Mouse (Mus musculus) embryonic facial prominence, embryonic 11.5 days (tissue): ENCODE results near the gene Ampd3. TPM values are rescaled to one million over a fixed set of nuclear protein-coding genes. Genes with fewer than 3 reads are reported as not detected.

Source experiments
- ATAC-seq: fragments of 200-750 bp; cut with Nextera tagmentation; replicated peaks from 2 replicates; pipeline ENCODE4 v1.8.0; 2017; ENCODE audit warnings: low read depth; ENCODE audit not compliant: insufficient number of reproducible peaks, low FRiP score, low TSS enrichment
- DNase-seq: peaks from one replicate; pipeline ENCODE4 v3.0.0-alpha.2; 2015; ENCODE audit warnings: low spot score
- H3K27ac ChIP-seq: fragments of 300-500 bp; sonication (generic); replicated peaks from 2 replicates; pipeline ENCODE4 v1.5.1; 2014; ENCODE audit warnings: mild to moderate bottlenecking, low read depth, low read length, control low read depth
- H3K27me3 ChIP-seq: fragments of 300-500 bp; sonication (generic); 2 replicates; pipeline ENCODE4 v1.6.1; 2014; ENCODE audit warnings: mild to moderate bottlenecking, low read length, moderate library complexity, mixed read lengths; ENCODE audit not compliant: control insufficient read depth, insufficient read depth
- H3K36me3 ChIP-seq: fragments of 300-500 bp; sonication (generic); replicated peaks from 2 replicates; pipeline ENCODE4 v1.6.1; 2014; ENCODE audit warnings: low read depth, mild to moderate bottlenecking, low read length, moderate library complexity, mixed read lengths; ENCODE audit not compliant: control insufficient read depth, insufficient read depth
- H3K4me1 ChIP-seq: fragments of 300-500 bp; sonication (generic); 2 replicates; pipeline ENCODE4 v1.6.1; 2014; ENCODE audit warnings: low read length, mixed read lengths; ENCODE audit not compliant: control insufficient read depth, insufficient read depth
- H3K4me2 ChIP-seq: fragments of 300-500 bp; sonication (generic); 2 replicates; pipeline ENCODE4 v1.6.1; 2014; ENCODE audit warnings: low read depth, mild to moderate bottlenecking, control low read depth, low read length, moderate library complexity
- H3K4me3 ChIP-seq: fragments of 300-500 bp; sonication (generic); 2 replicates; pipeline ENCODE4 v1.5.1; 2014; ENCODE audit warnings: low read depth, low read length, control low read depth
- H3K9ac ChIP-seq: fragments of 300-500 bp; sonication (generic); replicated peaks from 2 replicates; pipeline ENCODE4 v1.6.1; 2014; ENCODE audit warnings: mild to moderate bottlenecking, control low read depth, low read length
- H3K9me3 ChIP-seq: fragments of 300-500 bp; sonication (generic); replicated peaks from 2 replicates; pipeline ENCODE4 v1.6.1; 2016; ENCODE audit warnings: mild to moderate bottlenecking, low read length, inconsistent platforms, mixed read lengths; ENCODE audit not compliant: control insufficient read depth
- WGBS: fragments of 180-500 bp; shearing (Covaris S2); extraction: QIAGEN DNeasy Blood & Tissue Kit; methylation state at CpG from one replicate; pipeline ENCODE4 v1.1.7; 2014; 5-methylcytosine and 5-hydroxymethylcytosine counted together
- polyA plus RNA-seq: library from polyadenylated mRNA; unstranded; fragments of >200 nt; fragmentation: Nextera tagmentation; extraction: Ambion mirVana; gene quantifications from 2 replicates; pipeline ENCODE4 v1.2.1, GENCODE M21; 2014

Gene Ampd3
- polyA plus RNA-seq, 1 experiment from 2014 or later = 2.5 TPM

GRCm38 (mm10) chr7:110780520-110780919 is 12.5 kb downstream of the Ampd3 start:
- 77% methylated on average over 4 of the region's 4 CpGs for WGBS
- Histone ChIP-seq H3K4me3 (no peak overlapping the region), H3K27ac (no peak overlapping the region), H3K9me3 (no peaks in the 10 kb centered on the region), H3K9ac (no peak overlapping the region), H3K4me1 (no peaks in the 10 kb centered on the region), H3K4me2 (no peak overlapping the region), H3K27me3 (no peaks in the 10 kb centered on the region), H3K36me3 (no peaks in the 10 kb centered on the region)
- ATAC-seq = no peak
- no peak for DNase-seq

- Histone ChIP-seq H3K9me3 (no peaks in the 10 kb centered on the region), H3K4me1 (no peaks in the 10 kb centered on the region), H3K9ac (no peak overlapping the region), H3K4me3 (no peak overlapping the region), H3K27me3 (no peaks in the 10 kb centered on the region), H3K36me3 (no peaks in the 10 kb centered on the region), H3K27ac (no peak overlapping the region), H3K4me2 (no peak overlapping the region)
- 82% methylated on average over 2 of the region's 2 CpGs for WGBS
- no peak for ATAC-seq
- DNase-seq = no peak
These were observed 13.3 kb downstream of the Ampd3 start for GRCm38 (mm10) chr7:110781231-110781711.

GRCm38 (mm10) chr7:110782135-110782534 is 14.1 kb downstream of the Ampd3 start:
- no peaks in the 10 kb centered on the region for H3K9me3 ChIP-seq
- no peaks in the 10 kb centered on the region for H3K36me3 ChIP-seq
- no peaks in the 10 kb centered on the region for H3K27me3 ChIP-seq
- ATAC-seq = no peak
- H3K9ac ChIP-seq = no peak overlapping the region
- H3K27ac ChIP-seq = no peak overlapping the region
- 69% methylated on average over 7 of the region's 7 CpGs for WGBS
- H3K4me3 ChIP-seq = no peak overlapping the region
- H3K4me2 ChIP-seq = no peak overlapping the region
- DNase-seq = no peak
- H3K4me1 ChIP-seq = no peaks in the 10 kb centered on the region

- no peak overlapping the region for H3K27ac ChIP-seq
- no peaks in the 10 kb centered on the region for H3K9me3 ChIP-seq
- WGBS = 41% methylated on average over 10 of the region's 10 CpGs
- ATAC-seq (no peak), DNase-seq (peak; percentile 50)
- no peak overlapping the region for H3K4me2 ChIP-seq
- no peaks in the 10 kb centered on the region for H3K27me3 ChIP-seq
- H3K4me1 ChIP-seq = no peaks in the 10 kb centered on the region
- no peak overlapping the region for H3K4me3 ChIP-seq
- no peaks in the 10 kb centered on the region for H3K36me3 ChIP-seq
- no peak overlapping the region for H3K9ac ChIP-seq
These were observed 15.0 kb downstream of the Ampd3 start for GRCm38 (mm10) chr7:110782845-110783478.

GRCm38 (mm10) chr7:110784965-110785364 is 17.0 kb downstream of the Ampd3 start:
- H3K9ac ChIP-seq = no peak overlapping the region
- no peak overlapping the region for H3K4me3 ChIP-seq
- H3K4me1 ChIP-seq = no peaks in the 10 kb centered on the region
- H3K9me3 ChIP-seq = no peaks in the 10 kb centered on the region
- H3K27me3 ChIP-seq = no peaks in the 10 kb centered on the region
- no peak overlapping the region for H3K4me2 ChIP-seq
- ATAC-seq (no peak; the same call in 1 of the 2 replicates), DNase-seq (no peak)
- WGBS = 52% methylated on average over 8 of the region's 8 CpGs
- H3K27ac ChIP-seq = no peak overlapping the region
- H3K36me3 ChIP-seq = no peaks in the 10 kb centered on the region

GRCm38 (mm10) chr7:110785741-110786146 is 17.7 kb downstream of the Ampd3 start:
- ATAC-seq (no peak), DNase-seq (no peak)
- no peak overlapping the region for H3K4me2 ChIP-seq
- H3K27me3 ChIP-seq = no peaks in the 10 kb centered on the region
- no peaks in the 10 kb centered on the region for H3K36me3 ChIP-seq
- H3K9me3 ChIP-seq = no peaks in the 10 kb centered on the region
- no peak overlapping the region for H3K27ac ChIP-seq
- 55% methylated on average over 3 of the region's 3 CpGs for WGBS
- H3K9ac ChIP-seq = no peak overlapping the region
- H3K4me3 ChIP-seq = no peak overlapping the region
- no peaks in the 10 kb centered on the region for H3K4me1 ChIP-seq

GRCm38 (mm10) chr7:110787310-110787709 is 19.3 kb downstream of the Ampd3 start:
- H3K36me3 ChIP-seq = no peaks in the 10 kb centered on the region
- H3K4me2 ChIP-seq = no peak overlapping the region
- H3K27me3 ChIP-seq = no peaks in the 10 kb centered on the region
- WGBS = 86% methylated on average over 6 of the region's 6 CpGs
- DNase-seq (no peak), ATAC-seq (no peak)
- no peaks in the 10 kb centered on the region for H3K4me1 ChIP-seq
- no peaks in the 10 kb centered on the region for H3K9me3 ChIP-seq
- H3K9ac ChIP-seq = no peak overlapping the region
- H3K4me3 ChIP-seq = no peak overlapping the region
- no peak overlapping the region for H3K27ac ChIP-seq

GRCm38 (mm10) chr7:110790878-110791277 is 22.9 kb downstream of the Ampd3 start:
- H3K4me1 ChIP-seq = no peaks in the 10 kb centered on the region
- DNase-seq (no peak), ATAC-seq (no peak)
- no peaks in the 10 kb centered on the region for H3K36me3 ChIP-seq
- H3K27me3 ChIP-seq = no peaks in the 10 kb centered on the region
- 89% methylated on average over 8 of the region's 8 CpGs for WGBS
- H3K9me3 ChIP-seq = no peaks in the 10 kb centered on the region
- no peak overlapping the region for H3K9ac ChIP-seq
- no peak overlapping the region for H3K4me2 ChIP-seq
- no peak overlapping the region for H3K4me3 ChIP-seq
- H3K27ac ChIP-seq = no peak overlapping the region
